Mouse (Mus musculus) cerebellum, adult 2 months (tissue): ENCODE measurements at regions not wholly inside any gene's neighbourhood (a gene's known extent, or its start where the extent isn't known, plus 50 kb on each side); places are given as distances from the start of the nearest gene placed in this dataset.

Experiments used
- CTCF ChIP-seq: fragments of 200-500 bp; IDR thresholded peaks from 2 replicates; pipeline ENCODE4 v1.5.1; 2011; ENCODE audit warnings: low read depth, mild to moderate bottlenecking, control low read depth, low read length, moderate library complexity, borderline replicate concordance; ENCODE audit not compliant: insufficient read depth
- POLR2A ChIP-seq: fragments of 200-500 bp; IDR thresholded peaks from 2 replicates; pipeline ENCODE4 v1.6.1; 2011; ENCODE audit warnings: low read length, control low read depth, borderline replicate concordance; ENCODE audit not compliant: insufficient read depth

- TF ChIP-seq POLR2A (no peak), CTCF (no peak)
These were observed 70.0 kb downstream of the Cryaa start for GRCm38 (mm10) chr17:31747563-31747962.
